Mouse (Mus musculus) brain, embryonic 18.5 days (tissue): ENCODE measurements around the gene Hmgb4.

ENCODE experiments used
- DNase-seq: peaks from one replicate; pipeline ENCODE4 v3.0.0-alpha.2; 2012; ENCODE audit warnings: low read depth, low spot score

Hmgb4 gene

GRCm38 (mm10) chr4:128227377-128228316 is 33.1 kb downstream of the Hmgb4 start:
- no peak for DNase-seq

- DNase-seq: no peak
These were observed 36.3 kb downstream of the Hmgb4 start for GRCm38 (mm10) chr4:128224453-128224852.

- no peak for DNase-seq
These were observed 42.7 kb downstream of the Hmgb4 start for GRCm38 (mm10) chr4:128217991-128218595.
